Mouse (Mus musculus) CH12.LX (cell line): ENCODE data around the gene Ptgr2. TPM values are rescaled to one million over a fixed set of nuclear protein-coding genes. Genes with fewer than 3 reads are reported as not detected.

ENCODE experiments used
- DNase-seq: peaks from one replicate; pipeline ENCODE4 v3.0.0-alpha.2; 2013; ENCODE audit errors: extremely low read depth
- H3K27ac ChIP-seq: 2 replicates; pipeline ENCODE4 v1.5.1; 2012; ENCODE audit warnings: low read depth, mild to moderate bottlenecking, control low read depth, moderate library complexity; ENCODE audit not compliant: insufficient read depth
- H3K27me3 ChIP-seq: replicated peaks from 2 replicates; pipeline ENCODE3; 2012; ENCODE audit warnings: inconsistent platforms
- H3K36me3 ChIP-seq, 2 experiments: replicated peaks in 1 of 2; 2 replicates each; pipeline versions ENCODE3 to v1.6.1; 2012; ENCODE audit warnings: inconsistent platforms in 1 of 2, low read length in 1 of 2, mild to moderate bottlenecking in 1 of 2, mixed read lengths in 1 of 2, moderate library complexity in 1 of 2; ENCODE audit not compliant: control insufficient read depth in 1 of 2, insufficient read depth in 1 of 2
- H3K4me1 ChIP-seq, 2 experiments: 2 replicates each; pipeline ENCODE4 v1.6.1; 2012; ENCODE audit warnings: inconsistent platforms in 1 of 2, moderate library complexity in 1 of 2; ENCODE audit not compliant: insufficient read depth in 2 of 2, control insufficient read depth in 1 of 2
- H3K4me2 ChIP-seq: 2 replicates; pipeline ENCODE4 v1.6.1; 2012; ENCODE audit warnings: low read depth, mild to moderate bottlenecking, control low read depth; ENCODE audit not compliant: poor library complexity, insufficient read depth, severe bottlenecking
- H3K4me3 ChIP-seq, 3 experiments: fragments of 150-350 bp in 1 of 3; sonication (generic) in 1 of 3; replicated peaks in 1 of 3; 2 replicates each; pipeline versions ENCODE3 to v1.5.1; 2011 to 2012; ENCODE audit warnings: low read depth in 2 of 3, low read length in 2 of 3, mild to moderate bottlenecking in 2 of 3, moderate library complexity in 2 of 3, control low read depth in 1 of 3, improper control_type of control experiment in 1 of 3, inconsistent platforms in 1 of 3, mixed read lengths in 1 of 3; ENCODE audit not compliant: poor library complexity in 1 of 3
- H3K79me2 ChIP-seq: replicated peaks from 2 replicates; pipeline ENCODE4 v1.6.1; 2012; ENCODE audit warnings: mild to moderate bottlenecking, moderate library complexity; ENCODE audit not compliant: control insufficient read depth, poor library complexity, insufficient read depth, severe bottlenecking; ENCODE audit errors: extremely low read depth
- H3K9ac ChIP-seq: 2 replicates; pipeline ENCODE4 v1.6.1; 2012; ENCODE audit warnings: low read depth, mild to moderate bottlenecking, control low read depth, moderate library complexity; ENCODE audit not compliant: insufficient read depth
- H3K9me3 ChIP-seq: replicated peaks from 2 replicates; pipeline ENCODE3; 2012; ENCODE audit warnings: low read length, inconsistent platforms, mixed read lengths
- BHLHE40 ChIP-seq: IDR thresholded peaks from 2 replicates; pipeline ENCODE4 v1.6.1; 2011; ENCODE audit warnings: mild to moderate bottlenecking, low read depth, low read length, improper control_type of control experiment
- CTCF ChIP-seq, 2 experiments: IDR thresholded peaks in 1 of 2; conservative IDR thresholded peaks in 1 of 2; 2 replicates each; pipeline ENCODE4 v1.5.1; 2011 to 2012; ENCODE audit warnings: low read depth in 2 of 2, low read length in 2 of 2, improper control_type of control experiment in 1 of 2, inconsistent platforms in 1 of 2, mild to moderate bottlenecking in 1 of 2, moderate library complexity in 1 of 2
- E2F4 ChIP-seq: IDR thresholded peaks from 2 replicates; pipeline ENCODE4 v1.6.1; 2011; ENCODE audit warnings: low read depth, low read length, improper control_type of control experiment; ENCODE audit not compliant: insufficient replicate concordance
- EP300 ChIP-seq: IDR thresholded peaks from 2 replicates; pipeline ENCODE4 v1.6.1; 2011; ENCODE audit warnings: low read length, improper control_type of control experiment
- IRF4 ChIP-seq: IDR thresholded peaks from 2 replicates; pipeline ENCODE4 v1.6.1; 2014; ENCODE audit warnings: low read depth, mild to moderate bottlenecking, inconsistent platforms, low read length, improper control_type of control experiment
- JUN ChIP-seq: IDR thresholded peaks from 2 replicates; pipeline ENCODE4 v1.6.1; 2011; ENCODE audit warnings: low read depth, mild to moderate bottlenecking, low read length, improper control_type of control experiment, moderate library complexity; ENCODE audit not compliant: insufficient read depth
- KAT2A ChIP-seq: IDR thresholded peaks from 2 replicates; pipeline ENCODE4 v1.6.1; 2012; ENCODE audit warnings: low read length, improper control_type of control experiment, inconsistent platforms; ENCODE audit not compliant: insufficient replicate concordance
- MAX ChIP-seq: IDR thresholded peaks from 2 replicates; pipeline ENCODE4 v1.6.1; 2011; ENCODE audit warnings: low read length, improper control_type of control experiment
- MXI1 ChIP-seq: IDR thresholded peaks from 2 replicates; pipeline ENCODE4 v1.6.1; 2011; ENCODE audit warnings: mild to moderate bottlenecking, low read depth, low read length, improper control_type of control experiment
- MYC ChIP-seq: IDR thresholded peaks from 2 replicates; pipeline ENCODE4 v1.6.1; 2011; ENCODE audit warnings: low read depth, mild to moderate bottlenecking, improper control_type of control experiment, low read length
- POLR2A ChIP-seq: IDR thresholded peaks from 2 replicates; pipeline ENCODE4 v1.6.1; 2011; ENCODE audit warnings: low read depth, mild to moderate bottlenecking, improper control_type of control experiment, low read length
- POLR2AphosphoS2 ChIP-seq: IDR thresholded peaks from 2 replicates; pipeline ENCODE4 v1.6.1; 2011; ENCODE audit warnings: low read depth, low read length, improper control_type of control experiment
- RAD21 ChIP-seq: IDR thresholded peaks from 2 replicates; pipeline ENCODE4 v1.6.1; 2011; ENCODE audit warnings: low read depth, mild to moderate bottlenecking, low read length, improper control_type of control experiment, moderate library complexity
- SMC3 ChIP-seq: IDR thresholded peaks from 2 replicates; pipeline ENCODE4 v1.6.1; 2011; ENCODE audit warnings: low read depth, low read length, improper control_type of control experiment
- TCF12 ChIP-seq: IDR thresholded peaks from 2 replicates; pipeline ENCODE4 v1.6.1; 2014; ENCODE audit warnings: low read depth, mild to moderate bottlenecking, inconsistent platforms, low read length, improper control_type of control experiment
- USF1 ChIP-seq: IDR thresholded peaks from 2 replicates; pipeline ENCODE4 v1.6.1; 2014; ENCODE audit warnings: low read depth, mild to moderate bottlenecking, inconsistent platforms, low read length, improper control_type of control experiment
- USF2 ChIP-seq: conservative IDR thresholded peaks from 2 replicates; pipeline ENCODE4 v1.6.1; 2011; ENCODE audit warnings: low read depth, low read length, improper control_type of control experiment
- ZC3H11A ChIP-seq: IDR thresholded peaks from 2 replicates; pipeline ENCODE4 v1.6.1; 2012; ENCODE audit warnings: low read depth, mild to moderate bottlenecking, inconsistent platforms, low read length, improper control_type of control experiment
- dilution Hi-C: fragments of 300-500 bp; cut with MboI; formaldehyde crosslinking; loops from 2 replicates; pipeline ENCODE4 v1.14.3; 2020; ENCODE audit warnings: low sequenced_read_pairs; ENCODE audit not compliant: extremely low pct_unique_long_range_greater_than_20kb, extremely low pct_ligation_motif_present
- in situ Hi-C: fragments of 300-500 bp; cut with MboI; formaldehyde crosslinking; loops from 3 replicates; pipeline ENCODE4 v1.14.3; 2019; ENCODE audit warnings: low sequenced_read_pairs, low pct_ligation_motif_present, low pct_unique_long_range_greater_than_20kb, mixed read lengths
- polyA plus RNA-seq: library from polyadenylated mRNA; unstranded; fragments of >175 nt; gene quantifications from 2 replicates; pipeline ENCODE4 v1.2.1, GENCODE M21; 2012; ENCODE audit warnings: low read depth; ENCODE audit not compliant: insufficient read length
- total RNA-seq, 2 experiments: library from RNA; depleted of rRNA; stranded (reverse); fragments of 300-350 nt in 1 of 2; fragments of >200 nt in 1 of 2; gene quantifications; 2 replicates each; pipeline ENCODE4 v1.2.3; 2012 to 2014

Ptgr2 gene
- total and polyA plus RNA-seq, 3 experiments, result 46.0 to 47.1 (median 47.1) TPM

- TF ChIP-seq E2F4 (no peak), EP300 (0 out of 2 replicates have a peak, but pooled peaks have one; percentile 24), BHLHE40 (peak; percentile 79)
- Histone ChIP-seq H3K27me3 (no peaks in the 10 kb centered on the region), H3K79me2 (no peaks in the 10 kb centered on the region), H3K4me2 (no peak overlapping the region), H3K27ac (no peak overlapping the region), H3K4me1 (peaks cover 12 to 43% of the 10 kb centered on the region in 2 experiments), H3K36me3 (no peaks in the 10 kb centered on the region), H3K4me3 (no peak overlapping the region), H3K9me3 (no peaks in the 10 kb centered on the region), H3K9ac (no peak overlapping the region)
- dilution Hi-C loops (no loop called here), in situ Hi-C loops (loop anchor here (10.0 kb wide), 1 partner anchor 81 kb away; no protein-coding TSS in a partner anchor)
- DNase-seq, result peak; percentile 56
These were observed 39.3 kb upstream of the Ptgr2 start for GRCm38 (mm10) chr12:84245683-84246082.

DNA sequence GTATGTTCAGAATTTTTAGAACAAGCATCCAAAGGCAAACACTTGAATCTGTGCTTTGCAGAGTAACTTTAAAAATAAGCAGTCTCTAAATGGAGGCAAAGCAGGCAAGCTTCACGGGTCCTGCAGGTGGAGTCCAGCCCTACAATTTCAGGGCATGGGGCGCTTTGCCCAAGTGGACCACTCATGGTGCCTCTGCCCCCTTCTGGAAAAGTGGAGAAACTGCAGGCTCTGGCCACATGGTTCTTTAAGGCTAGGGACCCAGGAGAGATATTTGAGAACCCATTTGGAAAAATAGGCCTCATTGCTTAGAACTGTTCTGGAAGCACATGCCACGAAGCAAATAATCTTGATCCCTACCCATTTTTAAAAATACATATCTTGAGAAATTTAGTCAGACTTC lies 35.8 kb upstream of the Ptgr2 start:
- peaks cover 2 to 29% of the 10 kb centered on the region in 2 experiments; a peak in 2 of 4 replicates for H3K4me1 ChIP-seq
- H3K4me2 ChIP-seq, result no peak overlapping the region
- no peak overlapping the region for H3K9ac ChIP-seq
- in situ Hi-C loops, result loop anchor here (10.0 kb wide), 1 partner anchor 84 kb away; no protein-coding TSS in a partner anchor
- TF ChIP-seq MYC, result peak; percentile 89
- 0 out of 2 replicates have a peak, but pooled peaks have one; percentile 25 for TF ChIP-seq POLR2A
- TF ChIP-seq POLR2AphosphoS2, result no peak
- no peak for TF ChIP-seq JUN
- peak; percentile 97 for TF ChIP-seq SMC3
- TF ChIP-seq ZC3H11A, result peak; percentile 87
- TF ChIP-seq MXI1, result 0 out of 2 replicates have a peak, but pooled peaks have one; percentile 29
- 0 out of 2 replicates have a peak, but pooled peaks have one; percentile 26 for TF ChIP-seq TCF12
- TF ChIP-seq IRF4, result peak; percentile 29; the same call in 1 of the 2 replicates
- TF ChIP-seq CTCF (conservative IDR thresholded peaks at IDR 0.05 in 1 of 2, IDR thresholded peaks at IDR 0.05 in 1 of 2; ENCODE audit: low read depth in 2 of 2, low read length in 2 of 2), result peak; percentile 70 to 99
- no peak for TF ChIP-seq EP300
- TF ChIP-seq USF2, result peak; percentile 9; the same call in 1 of the 2 replicates
- TF ChIP-seq E2F4, result no peak
- TF ChIP-seq USF1, result no peak
- peak; percentile 79; the same call in 1 of the 2 replicates for TF ChIP-seq MAX
- TF ChIP-seq KAT2A, result no peak
- peak; percentile 94 for TF ChIP-seq RAD21
- TF ChIP-seq, all 38 proteins: peak for 11
- no peaks in the 10 kb centered on the region for H3K79me2 ChIP-seq
- no peaks in the 10 kb centered on the region for H3K36me3 ChIP-seq
- no peak overlapping the region for H3K4me3 ChIP-seq
- peaks cover 4% of the 10 kb centered on the region for H3K9me3 ChIP-seq
- H3K27ac ChIP-seq, result no peak overlapping the region
- no peaks in the 10 kb centered on the region for H3K27me3 ChIP-seq
- dilution Hi-C loops, result no loop called here
- DNase-seq, result peak; percentile 81
